Mouse (Mus musculus) hindbrain, embryonic 11.5 days (tissue): ENCODE measurements at regions not wholly inside any gene's neighbourhood (a gene's known extent, or its start where the extent isn't known, plus 50 kb on each side); places are given as distances from the start of the nearest gene placed in this dataset.
A peak's percentile ranks its signal among the peaks of the same experiment; 100 is the strongest.

Experiments used
- ATAC-seq: fragments of 200-750 bp; cut with Nextera tagmentation; 2 replicates; pipeline ENCODE4 v1.8.0; 2017; ENCODE audit warnings: mild to moderate bottlenecking, moderate TSS enrichment, moderate library complexity; ENCODE audit not compliant: low FRiP score
- DNase-seq: peaks from one replicate; pipeline ENCODE4 v3.0.0-alpha.2; 2015; ENCODE audit warnings: low spot score
- H3K27ac ChIP-seq: fragments of 300-500 bp; sonication (generic); 2 replicates; pipeline ENCODE4 v1.5.1; 2014; ENCODE audit warnings: mild to moderate bottlenecking, low read depth, low read length
- H3K27me3 ChIP-seq: fragments of 300-500 bp; sonication (generic); 2 replicates; pipeline ENCODE4 v1.6.1; 2014; ENCODE audit warnings: mild to moderate bottlenecking, low read length, moderate library complexity, mixed read lengths; ENCODE audit not compliant: control insufficient read depth, insufficient read depth
- H3K36me3 ChIP-seq: fragments of 300-500 bp; sonication (generic); 2 replicates; pipeline ENCODE4 v1.6.1; 2014; ENCODE audit warnings: mild to moderate bottlenecking, low read length, moderate library complexity, mixed read lengths; ENCODE audit not compliant: control insufficient read depth, insufficient read depth
- H3K4me1 ChIP-seq: fragments of 300-500 bp; sonication (generic); replicated peaks from 2 replicates; pipeline ENCODE4 v1.6.1; 2014; ENCODE audit warnings: low read length, mixed read lengths; ENCODE audit not compliant: control insufficient read depth, insufficient read depth
- H3K4me2 ChIP-seq: fragments of 300-500 bp; sonication (generic); replicated peaks from 2 replicates; pipeline ENCODE4 v1.6.1; 2014; ENCODE audit warnings: mild to moderate bottlenecking, low read depth, low read length
- H3K4me3 ChIP-seq: fragments of 300-500 bp; sonication (generic); 2 replicates; pipeline ENCODE4 v1.5.1; 2014; ENCODE audit warnings: low read depth, low read length
- H3K9ac ChIP-seq: fragments of 300-500 bp; sonication (generic); 2 replicates; pipeline ENCODE4 v1.6.1; 2014; ENCODE audit warnings: low read depth, low read length
- H3K9me3 ChIP-seq: fragments of 300-500 bp; sonication (generic); 2 replicates; pipeline ENCODE4 v1.6.1; 2016; ENCODE audit warnings: low read length; ENCODE audit not compliant: control insufficient read depth
- WGBS: fragments of 180-500 bp; shearing (Covaris S2); extraction: QIAGEN DNeasy Blood & Tissue Kit; methylation state at CpG from one replicate; pipeline ENCODE4 v1.1.7; 2014; 5-methylcytosine and 5-hydroxymethylcytosine counted together

DNA sequence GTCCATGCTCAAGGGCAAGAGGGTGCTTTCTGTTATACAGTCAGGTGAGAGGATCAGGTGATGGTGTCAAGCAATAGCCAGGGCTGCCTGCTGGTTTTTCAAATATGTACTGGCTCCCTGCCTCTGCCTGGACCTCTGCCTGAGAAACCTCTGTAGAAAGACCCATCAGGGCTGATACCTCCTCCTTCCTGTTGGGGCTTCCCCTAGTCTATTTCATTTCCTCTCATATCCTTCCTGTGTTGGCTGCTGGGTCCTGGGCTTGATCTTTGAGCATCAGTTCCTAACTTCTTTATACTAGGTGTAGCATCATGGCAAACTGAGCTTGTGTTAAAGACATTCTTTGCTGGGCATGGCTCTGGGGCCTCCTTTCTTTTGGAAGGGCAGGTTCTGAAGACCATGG is 89.5 kb downstream of the Tmem38b start:
- DNase-seq (no peak), ATAC-seq (no peak)
- no peak overlapping the region for H3K9ac ChIP-seq
- no peak overlapping the region for H3K4me3 ChIP-seq
- no peaks in the 10 kb centered on the region for H3K27me3 ChIP-seq
- H3K27ac ChIP-seq, result no peak overlapping the region
- no peak overlapping the region for H3K4me2 ChIP-seq
- H3K36me3 ChIP-seq, result no peaks in the 10 kb centered on the region
- H3K4me1 ChIP-seq, result no peaks in the 10 kb centered on the region
- no peaks in the 10 kb centered on the region for H3K9me3 ChIP-seq

DNA sequence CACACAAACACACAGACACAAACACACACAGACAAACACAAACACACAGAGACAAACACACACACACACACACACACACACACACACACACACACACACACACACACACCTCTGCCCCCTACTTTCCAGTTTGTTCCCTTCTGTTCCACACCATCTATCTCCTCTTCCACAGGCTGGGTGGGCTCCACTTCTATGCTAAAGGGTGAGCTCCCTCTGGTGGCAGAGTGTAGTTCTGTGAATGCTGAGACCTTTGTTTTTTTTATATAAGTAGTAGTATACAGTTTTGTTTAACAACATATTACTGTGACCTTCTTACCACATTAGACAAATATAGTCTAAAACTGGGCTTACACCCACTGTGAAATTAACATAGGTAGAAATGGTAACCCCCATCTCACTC is 93.3 kb downstream of the Tmem38b start:
- DNase-seq, result peak; percentile 74
- Histone ChIP-seq H3K36me3 (no peaks in the 10 kb centered on the region), H3K9ac (no peak overlapping the region), H3K27me3 (no peaks in the 10 kb centered on the region), H3K4me2 (no peak overlapping the region), H3K27ac (no peak overlapping the region), H3K9me3 (no peaks in the 10 kb centered on the region), H3K4me3 (no peak overlapping the region), H3K4me1 (no peaks in the 10 kb centered on the region)
- ATAC-seq, result peak; percentile 38; the same call in 1 of the 2 replicates

GRCm38 (mm10) chr4:53920587-53920986 is 94.7 kb downstream of the Tmem38b start:
- Histone ChIP-seq H3K9ac (no peak overlapping the region), H3K27ac (no peak overlapping the region), H3K36me3 (no peaks in the 10 kb centered on the region), H3K9me3 (no peaks in the 10 kb centered on the region), H3K4me3 (no peak overlapping the region), H3K4me1 (no peaks in the 10 kb centered on the region), H3K27me3 (no peaks in the 10 kb centered on the region), H3K4me2 (no peak overlapping the region)
- no peak for DNase-seq
- ATAC-seq, result no peak
- WGBS, result 70% methylated on average over 2 of the region's 2 CpGs

DNA sequence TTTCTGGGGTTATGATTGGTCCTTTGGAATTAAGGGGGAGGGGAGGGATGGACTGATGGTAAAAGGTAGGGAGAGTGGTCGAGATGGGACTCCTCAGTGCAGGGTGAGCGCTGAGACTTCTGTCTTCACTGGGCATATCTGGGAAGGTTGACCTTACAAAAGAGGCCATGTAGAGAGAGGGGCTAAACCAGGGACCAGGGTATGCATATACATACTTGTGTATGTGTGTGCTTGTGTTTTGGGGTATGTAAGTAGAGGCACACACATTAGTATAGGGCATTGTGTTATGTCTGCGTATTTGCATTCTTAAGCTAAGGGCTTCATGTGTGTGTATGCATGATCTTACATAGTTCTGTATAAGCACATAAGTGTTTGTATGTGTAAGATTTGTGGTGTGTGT is 105.2 kb downstream of the Tmem38b start:
- Histone ChIP-seq H3K27me3 (no peaks in the 10 kb centered on the region), H3K4me3 (no peak overlapping the region), H3K9me3 (no peaks in the 10 kb centered on the region), H3K4me1 (no peaks in the 10 kb centered on the region), H3K9ac (no peak overlapping the region), H3K36me3 (no peaks in the 10 kb centered on the region), H3K4me2 (no peak overlapping the region), H3K27ac (no peak overlapping the region)
- WGBS, result 87% methylated on average over 3 of the region's 3 CpGs
- DNase-seq (no peak), ATAC-seq (peak; percentile 43; the same call in 1 of the 2 replicates)

DNA sequence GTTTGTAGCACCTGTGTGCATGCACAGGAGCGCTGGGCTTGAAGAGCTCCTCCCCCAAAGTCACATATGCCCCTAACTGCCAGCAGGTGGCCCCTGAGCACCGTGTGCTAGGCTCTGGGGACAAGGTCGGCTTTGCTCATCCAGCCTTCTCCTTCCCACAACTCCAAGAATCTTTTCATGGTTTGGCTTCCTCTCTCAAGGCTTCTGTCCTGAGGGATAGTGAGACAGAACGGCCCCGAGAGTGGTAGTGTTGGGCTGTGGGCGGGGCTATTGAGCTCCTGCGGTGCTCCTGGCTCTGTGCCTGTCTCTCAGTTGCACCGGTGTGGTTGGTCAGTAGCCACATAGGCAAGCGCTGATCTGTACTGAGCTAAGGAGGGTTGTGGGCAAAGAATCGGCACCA is 105.7 kb downstream of the Tmem38b start:
- WGBS, result 16% methylated on average over 10 of the region's 10 CpGs
- DNase-seq, result peak; percentile 80

GRCm38 (mm10) chr4:53935306-53935705 is 109.5 kb downstream of the Tmem38b start:
- DNase-seq (no peak), ATAC-seq (no peak)
- Histone ChIP-seq H3K9me3 (no peaks in the 10 kb centered on the region), H3K4me1 (no peaks in the 10 kb centered on the region), H3K36me3 (no peaks in the 10 kb centered on the region), H3K4me3 (no peak overlapping the region), H3K27me3 (no peaks in the 10 kb centered on the region), H3K4me2 (no peak overlapping the region), H3K9ac (no peak overlapping the region), H3K27ac (no peak overlapping the region)
- 76% methylated on average over 5 of the region's 5 CpGs for WGBS

More for the DNA sequence above, 105.7 kb downstream of the Tmem38b start:
- no peak overlapping the region for H3K4me3 ChIP-seq
- no peaks in the 10 kb centered on the region for H3K9me3 ChIP-seq
- peak; percentile 80 for ATAC-seq
- H3K9ac ChIP-seq, result no peak overlapping the region
- H3K36me3 ChIP-seq, result no peaks in the 10 kb centered on the region
- no peaks in the 10 kb centered on the region for H3K27me3 ChIP-seq
- H3K4me1 ChIP-seq, result no peaks in the 10 kb centered on the region
- no peak overlapping the region for H3K4me2 ChIP-seq
- no peak overlapping the region for H3K27ac ChIP-seq

GRCm38 (mm10) chr4:53948736-53949135 is 122.9 kb downstream of the Tmem38b start:
- Histone ChIP-seq H3K9ac (no peak overlapping the region), H3K9me3 (no peaks in the 10 kb centered on the region), H3K4me3 (no peak overlapping the region), H3K27ac (no peak overlapping the region), H3K36me3 (no peaks in the 10 kb centered on the region), H3K4me2 (no peak overlapping the region), H3K27me3 (no peaks in the 10 kb centered on the region), H3K4me1 (no peaks in the 10 kb centered on the region)
- 88% methylated on average over 7 of the region's 7 CpGs for WGBS
- ATAC-seq (no peak), DNase-seq (no peak)

DNA sequence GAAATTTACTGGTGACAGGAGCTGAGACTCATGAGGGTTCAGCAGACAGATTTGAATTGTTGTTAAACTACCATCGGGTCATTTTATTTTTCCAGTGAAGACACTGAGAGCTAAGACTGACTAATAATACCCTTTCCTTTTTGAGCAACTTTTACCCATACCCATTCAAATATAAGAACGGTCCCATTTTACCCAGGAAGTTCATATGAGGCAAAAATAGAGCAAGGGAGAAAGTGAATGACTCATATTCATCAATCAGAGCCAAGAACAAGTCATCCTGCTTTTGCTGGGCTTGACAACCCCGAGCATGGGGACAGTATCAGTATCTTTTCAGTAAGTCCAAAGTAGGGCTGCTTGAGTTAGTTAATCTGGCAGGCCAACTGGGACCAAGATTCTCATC is 123.3 kb downstream of the Tmem38b start:
- WGBS, result 94% methylated on average over 3 of the region's 3 CpGs
- H3K9me3 ChIP-seq, result no peaks in the 10 kb centered on the region
- DNase-seq (no peak), ATAC-seq (no peak)
- no peak overlapping the region for H3K9ac ChIP-seq
- no peak overlapping the region for H3K27ac ChIP-seq
- H3K4me3 ChIP-seq, result no peak overlapping the region
- H3K27me3 ChIP-seq, result no peaks in the 10 kb centered on the region
- no peaks in the 10 kb centered on the region for H3K4me1 ChIP-seq
- no peaks in the 10 kb centered on the region for H3K36me3 ChIP-seq
- H3K4me2 ChIP-seq, result no peak overlapping the region

- Histone ChIP-seq H3K9ac (no peak overlapping the region), H3K4me2 (no peak overlapping the region), H3K9me3 (no peaks in the 10 kb centered on the region), H3K27ac (no peak overlapping the region), H3K4me3 (no peak overlapping the region), H3K36me3 (no peaks in the 10 kb centered on the region), H3K27me3 (no peaks in the 10 kb centered on the region), H3K4me1 (no peaks in the 10 kb centered on the region)
- WGBS, result 68% methylated on average over 6 of the region's 6 CpGs
- ATAC-seq (no peak), DNase-seq (no peak)
These were observed 124.7 kb downstream of the Tmem38b start for GRCm38 (mm10) chr4:53950496-53950895.
